Mouse (Mus musculus): ENCODE results near the gene Fbxo24.
"Not testable (repeated sequence)": the region's sequence is repeated elsewhere in the genome, so short reads cannot be mapped to it uniquely, and the experiment has no call there.

Gene Fbxo24

DNA sequence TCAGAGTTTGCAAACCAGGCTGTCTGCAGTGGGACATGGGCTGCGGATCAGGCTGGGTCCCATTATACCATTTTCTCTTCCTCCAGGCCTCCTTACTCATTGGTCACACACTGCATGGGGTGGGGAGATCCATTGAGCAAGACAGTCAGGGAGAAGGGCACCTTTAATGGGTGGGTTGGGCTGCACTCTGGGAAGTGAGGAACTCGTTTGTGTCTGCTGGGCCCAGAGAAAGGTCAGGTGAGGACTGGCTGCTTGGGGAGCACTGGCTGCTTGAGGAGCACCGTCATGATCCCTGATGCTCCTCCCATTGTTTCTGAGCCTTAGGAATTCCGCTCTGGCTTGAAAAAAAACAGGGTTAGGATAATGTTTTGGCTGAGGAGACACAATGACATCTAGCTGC is 14.1 kb upstream of the Fbxo24 start:
- DNase-seq (ENCODE audit: low spot score in 2 of 2), result no peak

DNA sequence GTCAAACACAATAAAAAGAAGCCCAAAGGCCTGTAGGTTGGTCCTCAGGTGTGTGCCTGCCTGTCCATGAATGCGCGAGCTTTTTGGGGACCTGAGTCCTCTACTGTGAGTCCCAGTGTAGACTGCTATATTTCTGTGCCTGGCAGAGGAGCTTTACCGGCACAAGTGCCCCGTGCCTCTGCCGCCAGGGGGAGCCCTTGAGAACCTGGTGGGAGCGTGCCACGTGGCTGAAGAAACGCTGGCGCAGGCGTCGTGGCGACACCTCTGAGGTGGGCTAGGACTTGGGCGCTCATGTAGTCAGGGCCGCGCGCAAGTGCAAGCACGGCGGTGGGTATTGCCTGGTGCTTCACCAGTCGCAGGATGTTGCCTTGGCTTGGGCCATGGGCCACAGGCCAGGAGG is 12.3 kb upstream of the Fbxo24 start, which contains the start of gene Sap25:
Sap25 (plus strand) TSS at position 281 of the 400 bp plus-strand sequence.
- DNase-seq (ENCODE audit: low spot score in 2 of 2), result no peak

DNA sequence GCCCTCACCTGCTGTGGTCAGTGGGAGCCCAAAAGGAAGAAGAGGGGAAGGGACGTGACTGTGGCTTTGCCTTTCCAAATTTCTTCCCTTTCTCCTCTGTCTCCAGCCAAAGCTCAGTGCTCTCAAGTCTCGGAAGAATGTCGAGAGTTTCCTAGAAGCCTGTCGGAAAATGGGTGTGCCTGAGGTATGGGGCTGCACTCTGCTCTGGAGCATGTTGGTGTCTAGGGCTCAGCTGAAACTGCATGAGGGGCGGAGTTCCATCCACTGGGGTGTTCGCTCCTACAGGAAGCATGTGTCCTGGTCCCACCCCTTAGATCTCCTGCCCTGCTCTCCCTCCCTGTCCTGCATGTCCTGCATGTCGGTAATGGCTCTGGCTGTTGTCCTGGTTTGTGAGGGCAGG is 10.7 kb upstream of the Fbxo24 start:
- no peak for DNase-seq (ENCODE audit: low spot score in 2 of 2)

DNA sequence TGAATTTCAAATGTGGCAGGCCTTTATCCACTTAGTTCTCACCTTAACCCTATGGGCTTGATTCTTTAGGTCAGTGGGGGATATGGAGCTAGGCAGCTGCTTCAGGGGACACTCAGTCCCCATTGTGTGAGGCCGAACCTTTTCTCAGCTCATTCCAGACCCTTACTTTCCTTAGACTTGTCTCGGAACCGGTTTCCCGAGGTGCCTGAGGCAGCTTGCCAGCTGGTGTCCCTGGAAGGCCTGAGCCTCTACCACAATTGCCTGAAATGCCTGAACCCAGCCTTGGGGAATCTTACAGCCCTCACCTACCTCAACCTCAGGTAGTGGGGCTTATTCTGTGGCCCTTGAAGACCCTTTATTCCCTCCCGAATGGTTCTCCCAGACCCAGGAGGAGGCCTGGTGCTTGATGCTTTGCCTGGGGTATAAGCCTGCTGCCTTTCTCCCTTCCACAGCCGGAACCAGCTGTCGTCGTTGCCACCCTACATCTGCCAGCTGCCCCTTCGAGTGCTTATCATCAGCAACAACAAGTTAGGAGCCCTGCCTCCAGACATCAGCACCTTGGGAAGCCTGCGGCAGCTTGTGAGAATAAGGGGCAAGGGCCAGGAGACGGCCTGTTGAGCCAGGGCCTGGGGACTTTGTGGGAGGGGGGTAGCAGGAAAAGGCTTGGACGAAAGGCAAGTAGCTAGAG is 4.7 kb upstream of the Fbxo24 start:
- no peak for DNase-seq (ENCODE audit: low spot score in 2 of 2)

DNA sequence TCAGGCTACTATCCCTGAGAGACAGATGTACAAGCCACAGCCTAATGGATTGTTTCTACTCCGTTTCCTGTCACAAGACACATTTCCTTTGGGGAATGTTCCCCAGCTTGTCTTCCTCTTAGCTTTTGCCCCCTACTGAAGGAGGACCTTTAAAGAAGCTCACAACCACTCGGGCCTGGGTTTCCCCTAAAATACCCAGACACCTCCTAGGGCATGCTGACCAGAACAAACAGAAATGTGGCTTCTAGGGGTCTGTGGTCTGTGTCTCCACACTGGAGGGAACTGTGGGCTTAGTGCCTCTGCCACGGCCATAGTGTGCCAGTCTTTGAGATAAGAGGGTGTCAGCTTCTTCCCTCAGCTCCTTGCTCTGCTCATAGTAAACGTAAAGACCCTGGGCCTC is 2.8 kb upstream of the Fbxo24 start:
- DNase-seq (ENCODE audit: low spot score in 2 of 2), result no peak

DNA sequence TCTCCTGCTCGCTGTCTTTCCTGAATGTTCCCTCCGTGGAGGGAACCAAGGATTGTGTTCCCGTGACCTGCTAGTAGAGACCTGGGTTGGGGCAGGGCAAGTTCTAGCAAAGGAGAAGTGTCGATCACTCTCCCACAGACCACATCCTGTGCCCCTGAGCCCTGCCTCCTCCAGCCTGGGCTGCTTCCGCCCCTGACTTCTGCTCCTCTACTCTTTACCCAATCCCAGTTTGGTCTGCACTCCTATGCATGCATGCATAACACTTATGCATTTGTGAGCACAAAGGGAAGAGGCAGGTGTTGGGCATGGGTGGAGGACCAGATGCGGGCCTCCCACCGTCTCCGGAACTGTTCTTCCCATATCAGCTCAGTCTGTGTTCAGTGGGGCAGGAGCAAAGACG is 2.4 kb upstream of the Fbxo24 start:
- peak in 1 of 2 experiments; percentile 36 for DNase-seq (ENCODE audit: low spot score in 2 of 2)

DNA sequence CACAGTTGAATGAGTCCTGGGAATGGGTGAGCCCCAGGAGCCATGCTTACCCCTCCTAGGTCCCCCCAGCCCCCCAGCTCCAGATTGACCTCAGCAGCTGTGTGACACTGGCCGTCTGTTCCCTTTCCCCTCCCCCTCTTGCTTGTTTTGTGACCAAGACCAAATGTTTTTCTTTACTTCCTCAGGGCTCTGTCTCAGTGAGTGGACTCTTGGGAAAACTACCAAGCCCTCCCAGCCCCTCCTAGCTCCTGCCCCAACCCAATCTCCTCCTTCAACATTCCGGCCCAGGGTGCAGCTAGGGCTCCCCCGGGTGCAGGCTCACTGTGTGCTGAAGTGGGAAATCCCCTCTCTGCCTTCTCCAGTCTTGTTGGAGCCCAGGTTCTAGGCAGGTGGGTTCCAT is 1.8 kb upstream of the Fbxo24 start:
- DNase-seq (ENCODE audit: low spot score in 2 of 2), result no peak

DNA sequence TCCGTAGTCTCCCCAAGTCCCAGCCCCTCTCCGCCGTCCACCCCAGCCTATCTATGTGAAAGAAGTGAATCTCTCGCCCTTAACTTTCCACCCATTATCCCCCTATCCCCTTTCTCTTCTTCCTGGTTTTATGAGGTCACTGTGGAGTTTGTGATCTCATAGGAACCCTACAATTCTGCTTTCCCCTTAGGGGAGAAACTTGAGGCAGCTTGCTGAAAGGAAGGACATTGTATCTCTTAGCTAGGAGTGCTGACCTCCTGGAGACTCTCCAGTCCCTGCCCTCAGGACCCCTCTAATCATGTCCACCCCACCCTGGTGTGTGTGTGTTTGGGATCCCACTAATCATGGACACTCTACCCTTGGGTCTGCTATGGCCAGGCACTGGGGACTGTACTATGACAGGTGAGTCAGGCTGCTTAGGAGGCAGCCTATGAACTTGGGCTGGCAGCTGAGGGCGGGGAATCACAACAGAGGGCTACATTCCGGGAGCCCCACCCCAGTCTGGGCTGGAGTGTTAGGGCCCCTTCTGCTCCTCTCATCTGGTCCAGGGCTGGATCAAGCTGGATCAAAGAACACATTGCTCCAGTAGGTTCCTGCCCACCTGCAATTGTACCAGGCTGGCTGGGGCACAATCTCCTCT is 1.2 kb upstream of the Fbxo24 start:
- DNase-seq (ENCODE audit: low spot score in 2 of 2), result no peak

DNA sequence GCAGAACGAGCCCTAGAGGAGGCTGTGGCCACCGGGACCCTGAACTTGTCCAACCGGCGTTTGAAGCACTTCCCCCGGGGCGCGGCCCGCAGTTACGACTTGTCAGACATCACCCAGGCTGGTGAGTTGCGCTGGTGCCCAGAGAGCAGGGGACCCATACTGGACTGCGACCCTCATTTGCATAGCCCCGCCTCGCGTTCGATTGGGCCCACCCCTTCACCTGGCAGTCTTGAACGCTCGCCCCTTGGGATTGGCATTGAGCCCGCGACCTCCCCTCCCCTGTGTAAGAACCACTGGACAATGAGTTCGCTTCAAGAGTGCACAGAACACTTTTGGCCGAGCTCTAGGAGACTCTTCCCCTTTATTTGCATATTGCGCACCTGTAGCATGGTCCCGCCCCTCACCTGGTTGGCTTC is 512 bp upstream of the Fbxo24 start:
- no peak for DNase-seq (ENCODE audit: low spot score in 2 of 2)

DNA sequence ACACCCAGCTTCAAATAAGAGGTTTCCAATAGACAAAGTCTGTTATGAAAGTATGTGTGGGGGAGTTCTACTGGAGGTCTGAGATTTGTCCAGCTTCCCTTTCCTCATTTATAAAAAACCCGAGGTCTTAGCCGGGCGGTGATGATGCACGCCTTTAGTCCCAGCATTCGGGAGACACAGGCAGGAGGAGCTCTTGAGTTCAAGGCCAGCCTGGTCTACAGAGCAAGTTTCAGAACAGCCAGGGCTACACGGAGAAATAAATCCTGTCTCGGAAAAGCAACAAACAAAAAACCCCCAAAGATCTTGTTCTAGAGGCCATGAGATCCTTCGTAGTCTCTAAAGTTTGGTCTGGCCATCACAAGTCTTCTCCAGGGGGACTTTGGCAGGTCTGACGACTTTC is 811 bp downstream of the Fbxo24 start:
- DNase-seq (ENCODE audit: low spot score in 2 of 2), result no peak

DNA sequence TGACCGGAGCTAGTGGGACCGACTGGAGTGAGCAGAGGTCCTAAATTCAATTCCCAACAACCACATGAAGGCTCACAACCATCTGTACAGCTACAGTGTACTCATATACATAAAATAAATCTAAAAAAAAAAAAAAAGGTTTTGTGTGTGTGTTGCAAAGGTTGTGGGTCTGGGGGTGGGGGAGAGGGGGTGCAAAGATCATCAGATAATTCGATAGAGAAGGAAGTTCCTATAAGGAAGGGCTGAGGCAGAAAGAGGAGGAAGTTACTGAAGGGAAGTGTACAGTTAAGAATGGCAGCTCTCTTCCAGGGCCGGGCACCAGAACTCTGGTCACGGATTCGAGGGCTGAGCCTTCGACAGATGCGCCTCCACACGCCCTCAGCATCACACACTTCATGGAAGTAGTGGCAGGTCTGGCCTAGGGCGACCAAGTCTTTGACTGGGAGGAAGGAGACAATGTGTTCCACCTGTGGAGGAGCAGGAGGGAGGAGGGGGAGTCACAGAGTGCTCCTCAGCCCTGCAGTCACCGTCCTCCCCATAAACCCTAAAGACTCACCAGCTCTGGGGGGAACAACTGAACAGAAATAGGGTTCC is 4.8 kb downstream of the Fbxo24 start:
- no peak for DNase-seq (ENCODE audit: low spot score in 2 of 2)

DNA sequence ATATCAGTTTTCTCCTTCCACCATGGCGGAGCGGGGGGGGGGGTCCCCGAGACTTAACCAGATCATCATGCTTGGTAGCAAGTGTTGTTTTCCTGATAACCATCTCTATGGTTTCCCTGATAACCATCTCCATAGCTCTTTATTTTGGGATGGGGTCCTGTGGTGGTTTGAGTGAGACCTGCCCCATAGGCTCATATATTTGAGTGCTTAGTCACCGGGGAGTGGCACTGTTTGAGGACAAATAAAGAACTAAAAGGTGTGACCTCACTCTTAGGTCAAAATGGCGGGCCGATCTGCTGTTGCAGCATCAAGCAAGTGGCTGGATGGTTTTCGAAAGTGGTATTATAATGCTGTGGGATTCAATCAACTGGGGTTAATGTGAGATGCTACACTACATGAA is 13.5 kb downstream of the Fbxo24 start:
- DNase-seq (ENCODE audit: low spot score in 2 of 2), result no peak

DNA sequence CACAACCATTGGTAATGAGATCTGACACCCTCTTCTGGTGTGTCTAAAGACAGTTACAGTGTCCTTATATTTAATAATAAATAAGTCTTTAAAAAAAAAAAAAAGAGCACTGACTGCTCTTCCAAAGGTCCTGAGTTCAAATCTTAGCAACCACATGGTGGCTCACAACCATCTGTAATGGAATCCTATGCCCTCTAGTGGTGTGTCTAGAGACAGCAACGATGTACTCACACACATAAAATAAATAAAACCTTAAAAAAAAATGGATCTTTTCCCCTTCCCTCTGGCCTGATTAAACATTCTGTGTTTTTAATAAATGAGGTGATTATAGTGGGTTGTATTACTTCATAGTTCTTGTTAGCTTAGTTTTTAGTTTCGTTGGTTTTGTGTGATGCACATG is 13.9 kb downstream of the Fbxo24 start:
- not testable (repeated sequence) for DNase-seq (ENCODE audit: low spot score in 2 of 2)

DNA sequence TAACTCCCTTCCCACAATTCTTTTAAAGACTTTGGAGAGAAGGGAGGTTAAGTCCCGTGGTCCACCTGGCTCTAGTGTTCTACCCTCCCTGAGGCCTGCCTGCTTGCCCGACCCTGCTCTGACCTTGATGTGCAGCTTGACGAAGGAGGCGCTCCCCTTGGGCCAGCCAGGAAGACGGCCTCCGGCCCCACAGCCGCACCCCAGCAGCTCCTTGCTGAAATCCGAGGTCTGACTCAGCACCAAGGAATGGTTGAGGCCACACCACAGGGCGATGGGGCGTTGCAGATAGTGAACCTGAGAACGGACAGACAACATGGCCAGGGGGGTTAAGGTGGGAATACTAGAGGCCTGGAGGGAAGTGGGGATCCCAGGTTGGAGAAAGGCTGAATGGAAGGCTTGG is 15.3 kb downstream of the Fbxo24 start, which contains the start of gene Pcolce:
Pcolce (minus strand) TSS at position 235 of the 400 bp plus-strand sequence.
- no peak for DNase-seq (ENCODE audit: low spot score in 2 of 2)

DNA sequence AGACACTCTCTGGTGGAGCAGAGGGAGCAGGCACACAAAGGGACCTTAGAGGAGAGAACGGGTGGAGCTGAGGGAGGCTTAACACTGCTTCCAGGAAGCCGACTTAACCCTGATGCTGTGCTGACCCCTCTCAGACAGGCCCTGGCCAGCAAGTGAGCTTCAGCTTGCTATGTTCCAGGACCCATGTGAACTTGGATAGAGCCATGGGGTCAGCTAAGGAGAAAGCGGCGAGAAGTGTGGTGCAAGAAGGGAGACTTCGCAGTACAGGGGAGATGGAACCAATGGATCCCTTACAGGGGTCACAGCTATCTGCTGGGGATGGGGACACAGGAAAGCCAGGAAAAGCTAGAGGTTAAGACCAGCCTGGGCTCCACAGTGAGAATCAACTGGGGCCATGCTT is 15.7 kb downstream of the Fbxo24 start:
- no peak for DNase-seq (ENCODE audit: low spot score in 2 of 2)

DNA sequence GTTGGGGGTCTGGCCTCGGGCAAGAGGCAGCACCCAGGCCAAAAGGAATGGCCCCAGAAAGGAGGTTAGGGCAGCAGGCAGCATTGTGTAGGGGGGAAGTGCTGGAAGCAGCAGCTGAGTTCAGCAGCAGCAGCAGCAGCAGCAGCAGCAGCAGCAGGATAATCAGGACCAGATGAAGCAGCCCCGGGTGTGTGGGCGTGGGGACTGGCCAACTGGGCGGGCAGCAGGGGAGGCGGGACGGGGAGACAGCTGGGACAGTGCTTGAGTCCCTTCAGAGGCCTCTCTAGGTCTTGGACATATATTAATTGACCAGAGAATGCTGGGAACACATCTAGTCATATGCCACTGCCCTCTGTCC is 17.6 kb downstream of the Fbxo24 start:
- no peak for DNase-seq (ENCODE audit: low spot score in 2 of 2)

DNA sequence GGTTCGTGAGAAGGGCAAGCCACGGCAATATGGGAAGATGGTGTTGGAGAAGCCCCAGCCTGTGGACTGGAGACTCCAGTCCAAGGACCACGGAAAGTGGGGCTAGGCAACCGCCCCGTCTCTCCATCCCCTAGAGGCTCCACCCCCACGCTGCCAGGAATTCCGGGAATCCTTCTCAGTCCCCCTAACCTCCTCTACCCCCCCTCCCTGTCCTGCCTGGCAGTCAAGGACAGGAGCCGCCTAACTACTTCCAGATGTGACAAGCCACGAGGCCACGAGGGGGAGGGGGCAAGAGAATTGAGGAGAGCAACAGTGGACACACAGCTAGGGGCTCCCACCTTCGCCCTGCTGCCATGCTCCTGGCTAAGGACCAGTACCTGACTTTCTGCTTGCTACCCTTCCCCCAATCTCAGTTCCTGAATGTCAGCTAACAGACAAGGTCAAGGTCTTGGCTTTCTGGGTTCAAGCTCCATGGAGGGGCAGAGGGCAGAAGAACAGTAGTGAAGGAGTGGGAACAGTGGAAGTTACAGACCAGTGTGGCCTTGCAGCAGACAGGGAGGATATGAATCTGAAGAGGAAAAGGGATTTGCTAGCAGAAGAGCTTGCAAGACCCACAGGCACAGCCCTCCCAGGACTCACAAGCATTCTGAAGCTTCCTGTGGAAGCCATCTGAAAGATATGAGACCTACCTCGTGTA is 18.1 kb downstream of the Fbxo24 start:
- DNase-seq (ENCODE audit: low spot score in 2 of 2), result no peak

DNA sequence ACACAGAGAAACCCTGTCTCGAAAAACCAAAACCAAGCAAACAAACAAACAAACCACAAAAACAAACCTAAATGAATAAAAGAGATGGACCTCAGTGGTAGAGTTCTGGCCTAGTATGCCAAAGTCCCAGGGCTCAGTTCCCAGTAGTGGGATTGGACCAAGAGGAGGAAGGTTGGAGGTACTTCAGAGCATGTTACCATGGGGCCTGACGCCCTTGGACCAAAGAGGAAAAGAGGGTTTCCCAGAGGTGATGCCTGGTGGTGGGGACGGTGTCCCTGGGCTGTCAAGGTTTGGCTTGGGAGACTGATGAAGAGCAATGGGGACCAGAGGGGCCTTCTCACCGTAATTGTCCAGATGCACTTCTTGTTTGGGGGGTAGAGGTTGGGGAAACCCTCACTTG is 18.7 kb downstream of the Fbxo24 start:
- no peak for DNase-seq (ENCODE audit: low spot score in 2 of 2)

DNA sequence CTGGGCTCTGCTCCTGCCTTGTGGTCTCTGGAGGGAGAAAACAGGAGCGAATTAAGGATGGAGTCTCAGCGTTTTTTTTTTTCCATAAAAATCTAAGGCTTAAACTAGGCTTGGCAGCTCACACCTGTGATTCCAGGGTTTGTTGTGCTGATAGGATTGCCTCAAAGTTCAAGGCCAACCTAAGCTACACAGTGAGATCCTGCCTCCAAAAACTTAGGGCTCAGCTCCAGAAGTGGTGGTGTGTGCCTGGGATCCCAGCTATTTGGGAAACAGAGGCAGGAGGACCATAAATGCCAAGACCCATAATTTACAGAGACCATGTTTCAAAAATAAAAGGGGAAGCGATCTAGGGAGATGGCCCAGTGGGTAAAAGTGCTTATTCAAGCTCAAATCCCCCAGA is 19.5 kb downstream of the Fbxo24 start:
- no peak for DNase-seq (ENCODE audit: low spot score in 2 of 2)

DNA sequence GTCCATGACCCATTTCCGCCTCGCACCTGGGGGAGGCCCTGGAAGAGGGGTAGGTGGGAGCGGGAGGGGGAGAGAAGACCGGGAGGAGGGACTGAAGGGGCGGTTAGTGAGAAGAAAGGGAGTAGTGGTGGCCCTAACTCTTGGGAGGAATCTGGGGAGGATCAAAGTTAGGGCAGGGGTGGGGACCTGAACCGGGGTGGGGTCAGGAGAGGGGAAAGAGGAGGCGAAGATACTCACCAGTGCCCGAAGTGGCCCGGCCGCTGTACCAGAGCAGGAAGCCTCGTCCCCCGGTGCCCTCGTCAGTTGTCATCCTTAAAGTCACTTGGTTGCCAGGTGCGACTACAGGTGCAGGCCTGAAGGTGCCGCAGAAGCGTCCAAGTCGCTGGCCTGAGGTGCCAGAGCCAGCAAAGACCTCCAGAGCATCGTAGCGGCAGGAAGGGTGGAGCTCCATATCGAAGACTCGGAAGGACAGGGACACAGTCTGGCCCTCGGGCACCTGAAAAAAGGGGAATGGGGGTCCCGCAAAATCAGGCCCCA is 20.1 kb downstream of the Fbxo24 start:
- no peak for DNase-seq (ENCODE audit: low spot score in 2 of 2)

DNA sequence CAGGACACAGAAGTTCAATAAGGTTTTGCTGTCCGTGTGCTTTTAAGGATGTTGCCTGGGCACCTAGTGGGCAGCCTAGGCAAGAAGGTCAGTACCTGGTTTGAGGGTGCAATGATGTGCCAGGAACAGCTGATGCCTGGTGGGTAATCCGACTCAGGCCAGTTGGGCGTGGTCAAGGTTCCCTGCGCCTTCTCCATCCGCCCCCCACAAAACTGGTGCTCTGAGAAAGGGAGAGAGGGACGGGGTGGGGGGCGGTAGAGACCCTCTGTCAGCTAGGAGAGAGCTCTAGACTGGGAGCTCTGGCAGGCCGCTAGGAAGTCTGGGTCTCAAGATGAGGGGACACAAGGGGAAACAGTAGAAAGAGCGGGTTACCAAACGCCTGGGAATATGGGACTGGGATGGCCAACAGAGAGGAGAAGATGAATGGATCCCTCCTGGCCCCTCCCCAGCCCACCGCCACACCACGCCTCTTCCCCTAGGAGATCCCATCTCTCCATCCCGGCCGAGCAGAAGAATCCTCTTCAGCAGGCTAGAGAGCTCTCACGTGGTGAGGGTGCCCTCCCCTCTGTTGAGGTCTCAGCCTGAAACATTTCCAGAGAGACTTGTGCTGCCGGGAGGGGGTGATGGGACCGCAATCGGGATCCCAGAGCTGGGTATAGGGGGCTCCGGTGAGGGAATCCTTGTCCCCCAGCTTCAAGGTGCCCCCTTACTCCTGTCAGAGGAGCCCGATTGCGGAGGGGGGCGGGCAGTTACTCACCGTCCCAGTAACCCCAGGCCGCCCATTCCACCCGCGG is 20.7 kb downstream of the Fbxo24 start:
- DNase-seq (ENCODE audit: low spot score in 2 of 2), result no peak

DNA sequence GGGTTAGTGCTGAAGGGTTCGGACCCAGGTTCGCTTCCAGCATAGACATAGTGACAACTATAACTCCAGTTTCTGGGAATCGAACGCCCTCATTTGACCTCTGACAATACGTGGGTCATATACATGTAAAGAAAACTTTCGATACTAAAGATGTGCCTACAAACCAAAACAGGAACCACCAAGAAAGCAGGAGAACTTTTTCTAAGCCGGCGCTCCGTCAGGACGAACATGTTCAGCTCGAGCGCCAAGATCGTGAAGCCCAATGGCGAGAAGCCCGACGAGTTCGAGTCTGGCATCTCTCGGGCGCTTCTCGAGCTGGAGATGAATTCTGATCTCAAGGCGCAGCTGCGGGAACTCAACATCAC is 27.5 kb downstream of the Fbxo24 start:
- no peak for DNase-seq (ENCODE audit: low spot score in 2 of 2)
